Mouse (Mus musculus) forebrain, embryonic 16.5 days (tissue): ENCODE results near the gene Dram1. TPM values are rescaled to one million over a fixed set of nuclear protein-coding genes. Genes with fewer than 3 reads are reported as not detected.
A peak's percentile ranks its signal among the peaks of the same experiment; 100 is the strongest.

Experiments used
- ATAC-seq: fragments of 200-750 bp; cut with Nextera tagmentation; 2 replicates; pipeline ENCODE4 v1.8.0; 2017; ENCODE audit warnings: mild to moderate bottlenecking, moderate library complexity
- H3K27ac ChIP-seq: fragments of 300-500 bp; sonication (generic); 2 replicates; pipeline ENCODE4 v1.5.1; 2014; ENCODE audit warnings: low read length, control low read depth
- H3K27me3 ChIP-seq: fragments of 300-500 bp; sonication (generic); replicated peaks from 2 replicates; pipeline ENCODE4 v1.6.1; 2014; ENCODE audit warnings: low read length; ENCODE audit not compliant: control insufficient read depth, insufficient read depth
- H3K36me3 ChIP-seq: fragments of 300-500 bp; sonication (generic); 2 replicates; pipeline ENCODE4 v1.6.1; 2014; ENCODE audit not compliant: control insufficient read depth, insufficient read depth
- H3K4me1 ChIP-seq: fragments of 300-500 bp; sonication (generic); replicated peaks from 2 replicates; pipeline ENCODE4 v1.6.1; 2014; ENCODE audit warnings: low read length; ENCODE audit not compliant: control insufficient read depth, insufficient read depth
- H3K4me2 ChIP-seq: fragments of 300-500 bp; sonication (generic); 2 replicates; pipeline ENCODE4 v1.6.1; 2014; ENCODE audit warnings: mild to moderate bottlenecking, low read length, control low read depth
- H3K4me3 ChIP-seq: fragments of 300-500 bp; sonication (generic); replicated peaks from 2 replicates; pipeline ENCODE4 v1.5.1; 2014; ENCODE audit warnings: mild to moderate bottlenecking, low read length, control low read depth
- H3K9ac ChIP-seq: fragments of 300-500 bp; sonication (generic); replicated peaks from 2 replicates; pipeline ENCODE4 v1.6.1; 2014; ENCODE audit warnings: low read depth, low read length, control low read depth
- H3K9me3 ChIP-seq: fragments of 300-500 bp; sonication (generic); 2 replicates; pipeline ENCODE4 v1.6.1; 2016; ENCODE audit warnings: low read length; ENCODE audit not compliant: control insufficient read depth
- WGBS: fragments of 180-500 bp; shearing (Covaris S2); extraction: QIAGEN DNeasy Blood & Tissue Kit; methylation state at CpG from one replicate; pipeline ENCODE4 v1.1.7; 2014; 5-methylcytosine and 5-hydroxymethylcytosine counted together
- polyA plus RNA-seq: library from polyadenylated mRNA; unstranded; fragments of >200 nt; fragmentation: Nextera tagmentation; extraction: Ambion mirVana; gene quantifications from 2 replicates; pipeline ENCODE4 v1.2.1, GENCODE M21; 2015

Dram1 gene
- polyA plus RNA-seq, 1 experiment from 2014 or later: 0.70 TPM

- H3K27ac ChIP-seq: no peak overlapping the region
- 0 out of 2 replicates have a peak, but pooled peaks cover 3% of the 10 kb centered on the region for H3K4me1 ChIP-seq
- H3K9me3 ChIP-seq: no peaks in the 10 kb centered on the region
- 0 out of 2 replicates have a peak, but pooled peaks have one; percentile 9 for ATAC-seq
- H3K4me3 ChIP-seq: no peak overlapping the region
- H3K27me3 ChIP-seq: no peaks in the 10 kb centered on the region
- no peak overlapping the region for H3K9ac ChIP-seq
- WGBS: 73% methylated on average over 10 of the region's 10 CpGs
- H3K36me3 ChIP-seq: no peaks in the 10 kb centered on the region
- H3K4me2 ChIP-seq: no peak overlapping the region
These were observed 11.4 kb upstream of the Dram1 start for GRCm38 (mm10) chr10:88390096-88390790.

- Histone ChIP-seq H3K36me3 (no peaks in the 10 kb centered on the region), H3K4me3 (no peak overlapping the region), H3K9ac (no peak overlapping the region), H3K27me3 (no peaks in the 10 kb centered on the region), H3K4me2 (no peak overlapping the region), H3K27ac (no peak overlapping the region), H3K4me1 (0 out of 2 replicates have a peak, but pooled peaks cover 3% of the 10 kb centered on the region), H3K9me3 (no peaks in the 10 kb centered on the region)
- ATAC-seq: no peak
- WGBS: 67% methylated on average over 4 of the region's 4 CpGs
These were observed 10.7 kb upstream of the Dram1 start for GRCm38 (mm10) chr10:88389576-88389975.

GRCm38 (mm10) chr10:88386251-88386650, 7.4 kb upstream of the Dram1 start:
- no peak overlapping the region for H3K27ac ChIP-seq
- 0 out of 2 replicates have a peak, but pooled peaks have one; percentile 11 for ATAC-seq
- no peak overlapping the region for H3K4me2 ChIP-seq
- H3K36me3 ChIP-seq: no peaks in the 10 kb centered on the region
- no peaks in the 10 kb centered on the region for H3K27me3 ChIP-seq
- no peaks in the 10 kb centered on the region for H3K9me3 ChIP-seq
- H3K4me1 ChIP-seq: peaks cover 5% of the 10 kb centered on the region
- 75% methylated on average over 6 of the region's 6 CpGs for WGBS
- H3K4me3 ChIP-seq: no peak overlapping the region
- H3K9ac ChIP-seq: no peak overlapping the region

GRCm38 (mm10) chr10:88385758-88386157, 6.9 kb upstream of the Dram1 start:
- 69% methylated on average over 6 of the region's 6 CpGs for whole genome bisulfite sequencing
- no peak for ATAC-seq
- no peaks in the 10 kb centered on the region for H3K9me3 ChIP-seq

GRCm38 (mm10) chr10:88385290-88385689, 6.4 kb upstream of the Dram1 start:
- Histone ChIP-seq H3K9me3 (no peaks in the 10 kb centered on the region), H3K4me2 (no peak overlapping the region), H3K36me3 (no peaks in the 10 kb centered on the region), H3K9ac (no peak overlapping the region), H3K4me3 (no peak overlapping the region), H3K27ac (no peak overlapping the region), H3K4me1 (peaks cover 15% of the 10 kb centered on the region), H3K27me3 (no peaks in the 10 kb centered on the region)
- WGBS: 92% methylated on average over 11 of the region's 11 CpGs
- ATAC-seq: no peak

More at GRCm38 (mm10) chr10:88385758-88386157, 6.9 kb upstream of the Dram1 start:
- Histone ChIP-seq H3K4me2 (no peak overlapping the region), H3K4me3 (no peak overlapping the region), H3K36me3 (no peaks in the 10 kb centered on the region), H3K27ac (no peak overlapping the region), H3K4me1 (peaks cover 10% of the 10 kb centered on the region), H3K27me3 (no peaks in the 10 kb centered on the region), H3K9ac (no peak overlapping the region)

GRCm38 (mm10) chr10:88384081-88384480, 5.2 kb upstream of the Dram1 start:
- H3K27ac ChIP-seq: no peak overlapping the region
- 58% methylated on average over 5 of the region's 5 CpGs for WGBS
- no peaks in the 10 kb centered on the region for H3K9me3 ChIP-seq

GRCm38 (mm10) chr10:88383479-88383878, 4.6 kb upstream of the Dram1 start:
- WGBS: 70% methylated on average over 4 of the region's 4 CpGs
- no peaks in the 10 kb centered on the region for H3K36me3 ChIP-seq
- H3K9me3 ChIP-seq: no peaks in the 10 kb centered on the region
- no peak overlapping the region for H3K4me2 ChIP-seq
- no peak overlapping the region for H3K27ac ChIP-seq
- H3K4me3 ChIP-seq: no peak overlapping the region
- no peak for ATAC-seq
- H3K4me1 ChIP-seq: peaks cover 21% of the 10 kb centered on the region
- no peak overlapping the region for H3K9ac ChIP-seq
- no peaks in the 10 kb centered on the region for H3K27me3 ChIP-seq

More at GRCm38 (mm10) chr10:88384081-88384480, 5.2 kb upstream of the Dram1 start:
- Histone ChIP-seq H3K4me3 (no peak overlapping the region), H3K4me1 (peaks cover 19% of the 10 kb centered on the region), H3K27me3 (no peaks in the 10 kb centered on the region), H3K4me2 (no peak overlapping the region), H3K36me3 (no peaks in the 10 kb centered on the region), H3K9ac (no peak overlapping the region)
- ATAC-seq: no peak

- 91% methylated on average over 6 of the region's 6 CpGs for WGBS
These were observed 3.1 kb upstream of the Dram1 start for GRCm38 (mm10) chr10:88382009-88382408.

GRCm38 (mm10) chr10:88381286-88381685, 2.4 kb upstream of the Dram1 start:
- Histone ChIP-seq H3K4me3 (no peak overlapping the region), H3K9me3 (no peaks in the 10 kb centered on the region), H3K27me3 (no peaks in the 10 kb centered on the region), H3K27ac (no peak overlapping the region), H3K4me2 (no peak overlapping the region; the same call in 1 of the 2 replicates), H3K4me1 (peaks cover 24% of the 10 kb centered on the region), H3K9ac (no peak overlapping the region), H3K36me3 (no peaks in the 10 kb centered on the region)
- ATAC-seq: no peak
- WGBS: 89% methylated on average over 4 of the region's 4 CpGs

More at GRCm38 (mm10) chr10:88382009-88382408, 3.1 kb upstream of the Dram1 start:
- H3K36me3 ChIP-seq: no peaks in the 10 kb centered on the region
- no peak overlapping the region for H3K27ac ChIP-seq
- no peak overlapping the region for H3K4me3 ChIP-seq
- no peak overlapping the region for H3K4me2 ChIP-seq
- no peak overlapping the region for H3K9ac ChIP-seq
- no peaks in the 10 kb centered on the region for H3K27me3 ChIP-seq
- H3K9me3 ChIP-seq: no peaks in the 10 kb centered on the region
- no peak for ATAC-seq
- H3K4me1 ChIP-seq: peaks cover 21% of the 10 kb centered on the region
